ENCODE assay signal across 8 mouse cellular contexts in the genomic region with DNA sequence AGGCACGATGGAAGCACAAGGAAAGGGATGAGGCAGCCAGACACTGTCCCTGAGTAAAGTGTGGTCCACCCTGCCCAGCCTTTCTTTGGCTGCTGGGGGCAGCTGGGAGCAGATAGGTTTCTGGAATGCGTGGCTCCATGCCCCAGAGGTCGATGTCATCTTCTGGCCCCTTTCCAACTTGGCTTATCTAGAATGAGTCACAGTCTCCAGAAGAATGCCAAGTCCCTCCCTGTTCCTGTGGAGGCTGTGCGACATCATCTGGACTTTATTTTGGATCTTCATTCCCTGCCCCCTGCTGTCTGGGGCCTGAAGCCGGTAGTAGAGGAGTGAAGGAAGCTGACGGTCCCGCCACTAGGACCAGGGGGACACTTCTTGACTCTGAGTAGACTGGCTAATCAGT. TPM values are rescaled to one million over a fixed set of nuclear protein-coding genes. Genes with fewer than 3 reads are reported as not detected.
A peak's percentile ranks its signal among the peaks of the same experiment; 100 is the strongest.
DNase-seq lines count a peak whose midpoint lies in the region; ATAC-seq and TF ChIP-seq lines count a peak whose summit lies in the region.

No protein-coding gene starts in this region.

- H3K9ac ChIP-seq in liver, adult 2 months (ENCODE audit: low read depth, low read length) = no peak overlapping the region
- no peak overlapping the region for H3K9ac ChIP-seq in liver, embryonic 11.5 days (ENCODE audit: low read depth, low read length)
- no peak overlapping the region for H3K9ac ChIP-seq in stomach, postnatal 0 days (ENCODE audit: low read length)

- H3K79me2 ChIP-seq in liver, adult 2 months (ENCODE audit: control insufficient read depth, insufficient read depth, low read length) = no peaks in the 10 kb centered on the region

- no peaks in the 10 kb centered on the region for H3K36me3 ChIP-seq in liver, adult 2 months (ENCODE audit: control insufficient read depth, insufficient read depth, low read length)
- peaks cover 12% of the 10 kb centered on the region for H3K36me3 ChIP-seq in liver, embryonic 11.5 days (ENCODE audit: control insufficient read depth, insufficient read depth, low read length)
- peaks cover 2% of the 10 kb centered on the region; the same call in 1 of the 2 replicates for H3K36me3 ChIP-seq in stomach, postnatal 0 days (ENCODE audit: control insufficient read depth, insufficient read depth, low read length)

- 16% methylated on average over 7 of the region's 7 CpGs for WGBS in liver, adult 2 months
- 55% methylated on average over 7 of the region's 7 CpGs for WGBS in liver, embryonic 11.5 days
- WGBS in stomach, postnatal 0 days = 21% methylated on average over 7 of the region's 7 CpGs

- no peak overlapping the region for H3K27ac ChIP-seq in liver, adult 2 months (replicated peaks; ENCODE audit: insufficient read depth, low read depth, low read length)
- no peak overlapping the region for H3K27ac ChIP-seq in liver, embryonic 11.5 days (ENCODE audit: low read depth, low read length)
- H3K27ac ChIP-seq in stomach, postnatal 0 days (replicated peaks) = no peak overlapping the region; the same call in 1 of the 2 replicates

- no peak for ATAC-seq in liver, embryonic 11.5 days (replicated peaks; ENCODE audit: low FRiP score)
- ATAC-seq in stomach, postnatal 0 days (ENCODE audit: low FRiP score, low TSS enrichment) = peak; percentile 43

- H3K4me3 ChIP-seq in liver, adult 2 months (ENCODE audit: insufficient read depth, low read depth, low read length) = no peak overlapping the region
- no peak overlapping the region for H3K4me3 ChIP-seq in liver, embryonic 11.5 days (ENCODE audit: low read depth, low read length)
- no peak overlapping the region for H3K4me3 ChIP-seq in stomach, postnatal 0 days (ENCODE audit: low read depth, low read length)

- TF ChIP-seq CTCF in liver, adult 2 months (IDR thresholded peaks at IDR 0.05; ENCODE audit: low read depth, low read length) = peak; percentile 24; the same call in 1 of the 2 replicates
- TF ChIP-seq CTCF in stomach, postnatal 0 days (IDR thresholded peaks at IDR 0.05; ENCODE audit: low read depth) = peak; percentile 60

- no peak for TF ChIP-seq POLR2A in liver, adult 2 months (IDR thresholded peaks at IDR 0.05; ENCODE audit: extremely low read depth, insufficient read depth, low read length)

- no peaks in the 10 kb centered on the region for H3K27me3 ChIP-seq in liver, adult 2 months (ENCODE audit: control insufficient read depth, insufficient read depth, low read length)
- H3K27me3 ChIP-seq in liver, embryonic 11.5 days (replicated peaks; ENCODE audit: control insufficient read depth, insufficient read depth, low read length) = no peaks in the 10 kb centered on the region
- H3K27me3 ChIP-seq in stomach, postnatal 0 days (ENCODE audit: control insufficient read depth, insufficient read depth, low read length) = no peaks in the 10 kb centered on the region

- TF ChIP-seq EP300 in stomach, postnatal 0 days (optimal IDR thresholded peaks at IDR 0.05) = no peak

- DNase-seq in liver, adult 2 months (ENCODE audit: extremely low read depth, low read depth, low spot score) = peak; percentile 76
- DNase-seq in liver, embryonic 11.5 days (ENCODE audit: low spot score) = no peak
- DNase-seq in c-Kit-positive CD71-positive TER-119-negative erythroid progenitor cells, embryonic 14.5 days (ENCODE audit: low read depth) = peak; percentile 40
- peak; percentile 72 for DNase-seq in gastrocnemius, postnatal 25 days
- DNase-seq in kidney, adult 8-10 months = peak; percentile 77 to 84
- DNase-seq in lung, adult 18-20 months = peak; percentile 83 to 90
- DNase-seq in stomach, postnatal 0 days (ENCODE audit: low spot score) = peak; percentile 64
- no peak for DNase-seq in thymus, postnatal 25 days

- H3K9me3 ChIP-seq in liver, embryonic 11.5 days (ENCODE audit: control insufficient read depth, low read length) = no peaks in the 10 kb centered on the region
- H3K9me3 ChIP-seq in stomach, postnatal 0 days (ENCODE audit: control insufficient read depth, low read length) = no peaks in the 10 kb centered on the region

- H3K4me2 ChIP-seq in liver, embryonic 11.5 days = no peak overlapping the region
- no peak overlapping the region for H3K4me2 ChIP-seq in stomach, postnatal 0 days (replicated peaks; ENCODE audit: low read depth)

- H3K4me1 ChIP-seq in liver, adult 2 months (ENCODE audit: control insufficient read depth, insufficient read depth, low read length) = peaks cover 3% of the 10 kb centered on the region
- H3K4me1 ChIP-seq in liver, embryonic 11.5 days (replicated peaks; ENCODE audit: control insufficient read depth, insufficient read depth, low read length) = peaks cover 4% of the 10 kb centered on the region
- H3K4me1 ChIP-seq in stomach, postnatal 0 days (replicated peaks; ENCODE audit: control insufficient read depth, insufficient read depth) = no peaks in the 10 kb centered on the region

RNA-seq across cellular contexts. Expression of gene Ddx19a, which starts 32.0 kb away (rescaled TPM):
- total RNA-seq in liver, adult 2 months (2014; rRNA removed) = 10.2 and 15.1 TPM in 2 replicates
- polyA plus RNA-seq in liver, adult 2 months (2012; rRNA removed) = 11.8 and 12.0 TPM in 2 replicates
- 35.0 TPM in 2 replicates for polyA plus RNA-seq in liver, embryonic 11.5 days (2014; fragmentation: Nextera tagmentation; extraction: Ambion mirVana)
- total RNA-seq in gastrocnemius, postnatal 25 days (2021) = 10 to 100 TPM; 24.2 to 27.0 TPM
- polyA plus RNA-seq in stomach, postnatal 0 days (2015; fragmentation: Nextera tagmentation; extraction: Ambion mirVana) = 6.2 and 7.5 TPM in 2 replicates

RNA-seq across cellular contexts. Expression of gene St3gal2, which starts 45.9 kb away (rescaled TPM):
- total RNA-seq in liver, adult 2 months (2014; rRNA removed) = 0.83 and 1.3 TPM in 2 replicates
- polyA plus RNA-seq in liver, adult 2 months (2012; rRNA removed) = 1.2 and 1.5 TPM in 2 replicates
- polyA plus RNA-seq in liver, embryonic 11.5 days (2014; fragmentation: Nextera tagmentation; extraction: Ambion mirVana) = 21.9 and 22.0 TPM in 2 replicates
- total RNA-seq in gastrocnemius, postnatal 25 days (2021) = 10 to 100 TPM; 43.5 to 45.3 TPM
- 7.1 and 7.3 TPM in 2 replicates for polyA plus RNA-seq in stomach, postnatal 0 days (2015; fragmentation: Nextera tagmentation; extraction: Ambion mirVana)

Comparison
In these comparisons a context has a peak if more than half of its experiments do, and no peak if none do; other contexts are left out.
1. DNase-seq: peak in liver, adult 2 months (single experiment), c-Kit-positive CD71-positive TER-119-negative erythroid progenitor cells, embryonic 14.5 days (single experiment), gastrocnemius, postnatal 25 days (single experiment), kidney, adult 8-10 months (2 of 2), lung, adult 18-20 months (2 of 2) and stomach, postnatal 0 days (single experiment); none in liver, embryonic 11.5 days (single experiment) and thymus, postnatal 25 days (single experiment).